Mouse (Mus musculus) limb, embryonic 14.5 days (tissue): ENCODE measurements around the gene Negr1. TPM values are rescaled to one million over a fixed set of nuclear protein-coding genes. Genes with fewer than 3 reads are reported as not detected.

Experiments
- ATAC-seq: fragments of 200-750 bp; cut with Nextera tagmentation; 2 replicates; pipeline ENCODE4 v1.8.0; 2017; ENCODE audit warnings: low read depth, moderate number of reproducible peaks, moderate TSS enrichment; ENCODE audit not compliant: low FRiP score
- DNase-seq: peaks from one replicate; pipeline ENCODE4 v3.0.0-alpha.2; 2015; ENCODE audit warnings: low spot score
- H3K27ac ChIP-seq: fragments of 300-500 bp; sonication (generic); replicated peaks from 2 replicates; pipeline ENCODE4 v1.5.1; 2014; ENCODE audit warnings: low read depth, mild to moderate bottlenecking, low read length, moderate library complexity, mixed read lengths
- H3K27me3 ChIP-seq: fragments of 300-500 bp; sonication (generic); 2 replicates; pipeline ENCODE4 v1.6.1; 2014; ENCODE audit warnings: low read length, mixed read lengths; ENCODE audit not compliant: control insufficient read depth, insufficient read depth
- H3K36me3 ChIP-seq: fragments of 300-500 bp; sonication (generic); 2 replicates; pipeline ENCODE4 v1.6.1; 2014; ENCODE audit warnings: mild to moderate bottlenecking, low read length, moderate library complexity, mixed read lengths; ENCODE audit not compliant: control insufficient read depth, insufficient read depth
- H3K4me1 ChIP-seq: fragments of 300-500 bp; sonication (generic); 2 replicates; pipeline ENCODE4 v1.6.1; 2014; ENCODE audit warnings: antibody characterized with exemption, low read length, mixed read lengths; ENCODE audit not compliant: control insufficient read depth, insufficient read depth
- H3K4me2 ChIP-seq: fragments of 300-500 bp; sonication (generic); replicated peaks from 2 replicates; pipeline ENCODE4 v1.6.1; 2014; ENCODE audit warnings: low read depth, mild to moderate bottlenecking, low read length, moderate library complexity; ENCODE audit not compliant: severe bottlenecking
- H3K4me3 ChIP-seq: fragments of 300-500 bp; sonication (generic); replicated peaks from 2 replicates; pipeline ENCODE4 v1.5.1; 2014; ENCODE audit warnings: low read length
- H3K9ac ChIP-seq: fragments of 300-500 bp; sonication (generic); 2 replicates; pipeline ENCODE4 v1.6.1; 2014; ENCODE audit warnings: mild to moderate bottlenecking, low read depth, low read length, moderate library complexity; ENCODE audit not compliant: severe bottlenecking
- H3K9me3 ChIP-seq: fragments of 300-500 bp; sonication (generic); 2 replicates; pipeline ENCODE4 v1.6.1; 2016; ENCODE audit warnings: low read length; ENCODE audit not compliant: control insufficient read depth
- POLR2A ChIP-seq: fragments of 200-500 bp; IDR thresholded peaks from 2 replicates; pipeline ENCODE4 v1.8.0; 2012; ENCODE audit warnings: inconsistent platforms, mild to moderate bottlenecking, moderate library complexity, borderline replicate concordance; ENCODE audit not compliant: insufficient read depth, insufficient read length; ENCODE audit errors: extremely low read depth
- WGBS: fragments of 180-500 bp; shearing (Covaris S2); extraction: QIAGEN DNeasy Blood & Tissue Kit; methylation state at CpG from one replicate; pipeline ENCODE4 v1.1.7; 2014; 5-methylcytosine and 5-hydroxymethylcytosine counted together
- polyA plus RNA-seq, 2 experiments: library from polyadenylated mRNA; depleted of rRNA in 1 of 2; stranded (reverse) in 1 of 2; unstranded in 1 of 2; fragments of >200 nt; fragmentation: Nextera tagmentation in 1 of 2; extraction: Ambion mirVana in 1 of 2; gene quantifications; 2 replicates each; pipeline versions ENCODE4 v1.2.1 to v1.2.3; 2012 to 2014

Negr1 gene
- polyA plus RNA-seq, 2 experiments = 5.1 to 6.2 TPM

GRCm38 (mm10) chr3:157115105-157115760 lies 553.6 kb downstream of the Negr1 start:
- no peaks in the 10 kb centered on the region for H3K9me3 ChIP-seq
- TF ChIP-seq POLR2A = no peak
- ATAC-seq (no peak; the same call in 1 of the 2 replicates), DNase-seq (no peak)
- no peaks in the 10 kb centered on the region for H3K36me3 ChIP-seq
- no peak overlapping the region for H3K9ac ChIP-seq
- 40% methylated on average over 5 of the region's 5 CpGs for WGBS
- no peak overlapping the region for H3K27ac ChIP-seq
- H3K4me1 ChIP-seq = no peaks in the 10 kb centered on the region
- H3K4me3 ChIP-seq = no peak overlapping the region
- H3K4me2 ChIP-seq = no peak overlapping the region
- H3K27me3 ChIP-seq = no peaks in the 10 kb centered on the region

- no peak for TF ChIP-seq POLR2A
- Histone ChIP-seq H3K4me3 (no peak overlapping the region), H3K9me3 (no peaks in the 10 kb centered on the region), H3K4me2 (no peak overlapping the region), H3K9ac (no peak overlapping the region), H3K36me3 (no peaks in the 10 kb centered on the region), H3K4me1 (no peaks in the 10 kb centered on the region), H3K27ac (no peak overlapping the region), H3K27me3 (no peaks in the 10 kb centered on the region)
- ATAC-seq (no peak), DNase-seq (no peak)
- WGBS = 100% methylated on average over 1 of the region's 1 CpGs
Measured at GRCm38 (mm10) chr3:157116024-157116423, 554.4 kb downstream of the Negr1 start.

GRCm38 (mm10) chr3:157119916-157120315 lies 558.3 kb downstream of the Negr1 start:
- WGBS = 64% methylated on average over 2 of the region's 2 CpGs

GRCm38 (mm10) chr3:157146124-157146855 lies 584.7 kb downstream of the Negr1 start:
- DNase-seq (no peak), ATAC-seq (no peak)
- Histone ChIP-seq H3K9ac (no peak overlapping the region), H3K27me3 (no peaks in the 10 kb centered on the region), H3K36me3 (no peaks in the 10 kb centered on the region), H3K9me3 (no peaks in the 10 kb centered on the region), H3K27ac (no peak overlapping the region), H3K4me1 (no peaks in the 10 kb centered on the region), H3K4me3 (no peak overlapping the region), H3K4me2 (no peak overlapping the region)
- WGBS = 80% methylated on average over 14 of the region's 14 CpGs
- no peak for TF ChIP-seq POLR2A

More at GRCm38 (mm10) chr3:157119916-157120315, 558.3 kb downstream of the Negr1 start:
- no peak overlapping the region for H3K9ac ChIP-seq
- no peak for TF ChIP-seq POLR2A
- no peaks in the 10 kb centered on the region for H3K4me1 ChIP-seq
- no peaks in the 10 kb centered on the region for H3K9me3 ChIP-seq
- DNase-seq (no peak), ATAC-seq (no peak)
- H3K27me3 ChIP-seq = no peaks in the 10 kb centered on the region
- no peaks in the 10 kb centered on the region for H3K36me3 ChIP-seq
- no peak overlapping the region for H3K4me3 ChIP-seq
- H3K27ac ChIP-seq = no peak overlapping the region
- no peak overlapping the region for H3K4me2 ChIP-seq

- Histone ChIP-seq H3K4me2 (no peak overlapping the region), H3K9me3 (no peaks in the 10 kb centered on the region), H3K9ac (no peak overlapping the region), H3K27me3 (no peaks in the 10 kb centered on the region), H3K4me3 (no peak overlapping the region), H3K36me3 (no peaks in the 10 kb centered on the region), H3K27ac (no peak overlapping the region), H3K4me1 (no peaks in the 10 kb centered on the region)
- WGBS = 88% methylated on average over 3 of the region's 3 CpGs
- ATAC-seq = no peak
- TF ChIP-seq POLR2A = no peak
- DNase-seq = no peak
Measured at GRCm38 (mm10) chr3:157154902-157155301, 593.3 kb downstream of the Negr1 start.
